Mouse (Mus musculus) forebrain, embryonic 10.5 days (tissue): Measurements from ENCODE around the gene Enpp7. TPM values are rescaled to one million over a fixed set of nuclear protein-coding genes. Genes with fewer than 3 reads are reported as not detected.

Experiments
- DNase-seq: peaks from one replicate; pipeline ENCODE4 v3.0.0-alpha.2; 2017; ENCODE audit warnings: low spot score; ENCODE audit errors: extremely low spot score
- H3K27ac ChIP-seq: fragments of 300-500 bp; sonication (generic); 2 replicates; pipeline ENCODE4 v1.5.1; 2016; ENCODE audit warnings: mild to moderate bottlenecking
- H3K27me3 ChIP-seq: fragments of 300-500 bp; sonication (generic); 2 replicates; pipeline ENCODE4 v1.6.1; 2016; ENCODE audit warnings: mild to moderate bottlenecking; ENCODE audit not compliant: poor library complexity, severe bottlenecking
- H3K36me3 ChIP-seq: fragments of 300-500 bp; sonication (generic); replicated peaks from 2 replicates; pipeline ENCODE4 v1.6.1; 2016; ENCODE audit warnings: mild to moderate bottlenecking, moderate library complexity
- H3K4me1 ChIP-seq: fragments of 300-500 bp; sonication (generic); 2 replicates; pipeline ENCODE4 v1.6.1; 2016
- H3K4me3 ChIP-seq: fragments of 300-500 bp; sonication (generic); 2 replicates; pipeline ENCODE4 v1.5.1; 2016; ENCODE audit warnings: mild to moderate bottlenecking, moderate library complexity
- H3K9me3 ChIP-seq: fragments of 300-500 bp; sonication (generic); 2 replicates; pipeline ENCODE4 v1.6.1; 2016; ENCODE audit warnings: mild to moderate bottlenecking, moderate library complexity
- WGBS: fragments of 180-500 bp; shearing (Covaris S2); methylation state at CpG from one replicate; pipeline ENCODE4 v1.1.7; 2016; 5-methylcytosine and 5-hydroxymethylcytosine counted together
- polyA plus RNA-seq: library from polyadenylated mRNA; unstranded; fragments of >200 nt; fragmentation: Nextera tagmentation; extraction: Ambion mirVana; gene quantifications from 2 replicates; pipeline ENCODE4 v1.2.1, GENCODE M21; 2016

The Enpp7 gene
- polyA plus RNA-seq, 1 experiment from 2014 or later: not detected

DNA sequence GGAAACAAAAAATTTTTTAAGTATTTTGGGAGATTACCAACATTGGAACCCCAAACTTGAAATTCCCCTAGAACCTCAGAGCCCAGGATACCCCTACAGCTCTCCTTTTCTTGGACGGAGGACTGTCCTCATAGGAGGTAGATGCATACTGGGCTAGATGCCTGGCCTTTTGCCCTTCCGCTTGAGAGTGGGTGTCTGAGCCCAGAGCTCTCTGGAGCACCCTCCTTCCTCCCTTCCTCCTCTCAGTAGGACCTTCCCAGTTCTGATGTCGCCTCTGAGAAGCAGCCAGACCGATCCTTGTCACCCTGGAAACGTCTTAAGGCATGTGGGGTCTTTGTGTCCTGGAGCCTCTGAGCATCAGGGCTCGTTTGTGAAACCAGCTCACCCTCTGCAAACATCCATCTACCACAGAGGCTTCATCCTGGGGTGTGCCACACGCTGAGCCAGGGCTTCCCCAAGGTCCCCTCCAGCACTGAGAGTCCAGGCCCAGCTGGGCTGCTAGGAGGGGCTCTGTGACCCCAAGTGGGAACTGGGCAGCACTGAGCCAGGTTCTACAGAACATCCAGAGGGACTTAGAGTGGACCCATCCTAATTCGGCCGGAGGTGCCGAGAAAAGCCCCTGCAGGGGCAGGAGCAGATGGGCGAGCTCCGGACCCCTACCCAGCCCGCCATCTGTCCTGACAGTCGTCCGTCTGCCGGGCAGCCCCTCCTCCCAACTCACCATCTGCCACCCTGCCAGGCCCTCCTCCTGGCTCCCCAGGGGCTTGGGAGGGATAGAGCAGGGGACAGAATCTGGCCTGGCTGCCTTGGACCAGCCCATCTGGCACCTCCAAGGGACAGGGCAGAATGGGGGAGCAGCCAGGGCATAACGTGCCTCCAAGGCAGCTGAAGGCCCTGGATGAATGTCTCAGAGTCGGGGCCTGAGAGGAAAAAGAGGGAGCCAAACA, 15.3 kb upstream of the Enpp7 start:
- peaks cover 28% of the 10 kb centered on the region for H3K4me1 ChIP-seq
- no peak overlapping the region for H3K4me3 ChIP-seq
- peak; percentile 27 for DNase-seq
- WGBS: 59% methylated on average over 18 of the region's 18 CpGs
- peak overlapping the region; percentile 61 for H3K27ac ChIP-seq
- no peaks in the 10 kb centered on the region for H3K36me3 ChIP-seq
- H3K27me3 ChIP-seq: peaks cover 67% of the 10 kb centered on the region
- H3K9me3 ChIP-seq: no peaks in the 10 kb centered on the region

- WGBS: 75% methylated on average over 7 of the region's 7 CpGs
- Histone ChIP-seq H3K27ac (0 out of 2 replicates have a peak overlapping the region, but pooled peaks have one; percentile 61), H3K4me1 (peaks cover 23% of the 10 kb centered on the region), H3K36me3 (no peaks in the 10 kb centered on the region), H3K27me3 (peaks cover 72% of the 10 kb centered on the region), H3K4me3 (no peak overlapping the region), H3K9me3 (no peaks in the 10 kb centered on the region)
- no peak for DNase-seq
Measured at GRCm38 (mm10) chr11:118974340-118974739, 13.6 kb upstream of the Enpp7 start.

GRCm38 (mm10) chr11:118975427-118975826, 12.6 kb upstream of the Enpp7 start:
- WGBS: 2% methylated on average over 10 of the region's 10 CpGs
- DNase-seq: peak; percentile 78
- no peaks in the 10 kb centered on the region for H3K36me3 ChIP-seq
- peaks cover 23% of the 10 kb centered on the region for H3K4me1 ChIP-seq
- no peaks in the 10 kb centered on the region for H3K9me3 ChIP-seq
- no peak overlapping the region for H3K27ac ChIP-seq
- peaks cover 70% of the 10 kb centered on the region for H3K27me3 ChIP-seq
- H3K4me3 ChIP-seq: peak overlapping the region; percentile 19; the same call in 1 of the 2 replicates

DNA sequence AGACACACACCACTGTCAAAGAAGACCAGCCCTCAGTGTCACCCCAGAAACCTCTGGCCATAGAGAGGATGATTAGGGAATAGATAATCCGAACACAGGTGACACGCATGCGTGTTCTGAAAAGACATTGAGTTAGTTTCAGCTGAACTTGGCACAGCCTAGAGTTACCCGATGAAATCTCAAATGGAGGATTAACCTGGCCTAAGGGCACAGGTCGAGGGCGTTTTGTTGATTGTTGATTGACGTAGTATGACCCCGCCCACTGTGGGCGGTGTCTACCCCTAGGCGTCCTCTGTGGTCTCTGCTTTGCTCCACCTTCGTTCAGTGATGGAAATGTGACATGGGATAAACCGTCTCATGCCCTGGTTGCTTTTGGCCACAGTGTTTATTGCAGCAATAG, 12.1 kb upstream of the Enpp7 start:
- DNase-seq: no peak
- Histone ChIP-seq H3K4me1 (peaks cover 26% of the 10 kb centered on the region), H3K27ac (no peak overlapping the region), H3K4me3 (peak overlapping the region; percentile 19; the same call in 1 of the 2 replicates), H3K27me3 (peaks cover 65% of the 10 kb centered on the region), H3K9me3 (no peaks in the 10 kb centered on the region), H3K36me3 (no peaks in the 10 kb centered on the region)
- WGBS: 19% methylated on average over 12 of the region's 12 CpGs

- no peak for DNase-seq
- no peaks in the 10 kb centered on the region for H3K9me3 ChIP-seq
- peaks cover 43% of the 10 kb centered on the region for H3K27me3 ChIP-seq
Measured at GRCm38 (mm10) chr11:118980388-118980787, 7.6 kb upstream of the Enpp7 start.

DNA sequence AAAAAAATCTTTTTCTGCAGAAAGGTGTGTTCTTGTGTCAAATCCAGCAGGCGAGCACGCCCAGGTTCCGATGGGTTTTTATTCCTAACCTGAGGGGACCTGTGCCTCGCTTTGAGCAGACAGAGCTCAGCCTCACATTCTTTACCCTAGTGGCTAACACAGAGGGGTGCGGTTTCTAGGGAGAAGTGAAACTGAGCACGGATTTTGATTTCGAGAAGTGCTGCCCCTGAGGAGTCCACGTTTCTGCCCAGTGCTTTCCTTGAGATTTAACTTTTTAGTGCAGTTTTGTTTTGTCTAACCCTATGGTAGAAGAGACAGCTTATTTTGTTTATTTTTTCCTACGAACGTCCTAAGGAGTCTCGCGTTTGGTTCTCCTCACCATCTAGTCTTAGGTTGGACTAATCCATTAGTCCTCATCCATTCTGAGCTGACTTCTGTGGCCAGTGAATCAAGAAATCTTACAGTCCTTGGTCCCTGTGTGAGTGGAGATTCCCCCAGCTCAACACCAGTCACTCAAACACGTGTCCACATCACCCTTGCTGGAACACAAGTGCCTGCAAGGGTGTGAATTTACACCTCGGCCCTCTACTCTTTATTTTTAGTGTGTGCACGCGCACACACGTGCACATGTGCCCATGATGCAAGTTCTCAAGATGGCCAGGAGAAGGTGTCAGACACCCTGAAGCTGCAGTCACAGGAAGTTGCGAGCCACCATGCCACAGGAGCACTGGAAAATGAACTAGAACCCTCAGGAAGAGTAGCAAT, 6.8 kb upstream of the Enpp7 start:
- 71% methylated on average over 18 of the region's 18 CpGs for WGBS
- Histone ChIP-seq H3K36me3 (no peaks in the 10 kb centered on the region), H3K9me3 (no peaks in the 10 kb centered on the region), H3K27me3 (peaks cover 40% of the 10 kb centered on the region), H3K4me3 (no peak overlapping the region), H3K27ac (no peak overlapping the region), H3K4me1 (peaks cover 12% of the 10 kb centered on the region)
- DNase-seq: no peak

More at GRCm38 (mm10) chr11:118980388-118980787, 7.6 kb upstream of the Enpp7 start:
- WGBS: 88% methylated on average over 2 of the region's 2 CpGs
- no peaks in the 10 kb centered on the region for H3K36me3 ChIP-seq
- H3K27ac ChIP-seq: no peak overlapping the region
- no peak overlapping the region for H3K4me3 ChIP-seq
- peaks cover 16% of the 10 kb centered on the region for H3K4me1 ChIP-seq

GRCm38 (mm10) chr11:118982593-118983113, 5.3 kb upstream of the Enpp7 start:
- no peaks in the 10 kb centered on the region for H3K36me3 ChIP-seq

GRCm38 (mm10) chr11:118985571-118985970, 2.4 kb upstream of the Enpp7 start:
- Histone ChIP-seq H3K27me3 (peaks cover 18% of the 10 kb centered on the region), H3K36me3 (no peaks in the 10 kb centered on the region), H3K4me1 (peaks cover 12% of the 10 kb centered on the region), H3K9me3 (no peaks in the 10 kb centered on the region), H3K4me3 (no peak overlapping the region), H3K27ac (no peak overlapping the region)
- WGBS: 56% methylated on average over 5 of the region's 5 CpGs
- DNase-seq: no peak

More at GRCm38 (mm10) chr11:118982593-118983113, 5.3 kb upstream of the Enpp7 start:
- Histone ChIP-seq H3K4me1 (peaks cover 12% of the 10 kb centered on the region), H3K27me3 (peaks cover 38% of the 10 kb centered on the region), H3K9me3 (no peaks in the 10 kb centered on the region), H3K27ac (no peak overlapping the region), H3K4me3 (no peak overlapping the region)
- DNase-seq: no peak
- 50% methylated on average over 12 of the region's 12 CpGs for WGBS

DNA sequence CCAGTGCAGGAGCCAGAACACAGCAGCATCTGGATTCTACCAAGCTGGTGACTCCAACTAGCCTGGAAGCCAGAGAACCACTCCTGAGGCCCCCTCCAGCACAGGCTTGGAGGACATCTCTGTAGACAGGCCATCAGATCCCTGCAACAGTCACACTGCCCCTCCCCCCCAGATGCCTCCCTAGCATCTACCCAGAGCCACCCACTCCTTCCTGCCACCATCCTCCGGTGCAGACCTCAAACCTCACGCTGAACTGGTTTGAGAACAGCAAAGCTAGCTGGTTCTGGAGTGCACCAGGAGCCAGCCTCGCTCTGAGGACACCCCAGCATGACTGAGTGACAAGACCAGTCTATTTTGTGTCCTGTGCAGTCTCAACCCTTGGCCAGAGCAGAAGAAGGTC, 4.8 kb downstream of the Enpp7 start:
- Histone ChIP-seq H3K4me1 (peaks cover 10% of the 10 kb centered on the region), H3K9me3 (no peaks in the 10 kb centered on the region), H3K36me3 (no peaks in the 10 kb centered on the region), H3K27me3 (peaks cover 49% of the 10 kb centered on the region), H3K4me3 (no peak overlapping the region), H3K27ac (no peak overlapping the region)
- no peak for DNase-seq
- 80% methylated on average over 3 of the region's 3 CpGs for WGBS

- 43% methylated on average over 4 of the region's 4 CpGs for WGBS
- DNase-seq: no peak
- H3K27me3 ChIP-seq: peaks cover 76% of the 10 kb centered on the region
- H3K4me1 ChIP-seq: peaks cover 31% of the 10 kb centered on the region
- H3K27ac ChIP-seq: peak overlapping the region; percentile 32; the same call in 1 of the 2 replicates
- no peak overlapping the region for H3K4me3 ChIP-seq
- H3K36me3 ChIP-seq: no peaks in the 10 kb centered on the region
- H3K9me3 ChIP-seq: no peaks in the 10 kb centered on the region
Measured at GRCm38 (mm10) chr11:118995448-118995847, 7.5 kb downstream of the Enpp7 start.

DNA sequence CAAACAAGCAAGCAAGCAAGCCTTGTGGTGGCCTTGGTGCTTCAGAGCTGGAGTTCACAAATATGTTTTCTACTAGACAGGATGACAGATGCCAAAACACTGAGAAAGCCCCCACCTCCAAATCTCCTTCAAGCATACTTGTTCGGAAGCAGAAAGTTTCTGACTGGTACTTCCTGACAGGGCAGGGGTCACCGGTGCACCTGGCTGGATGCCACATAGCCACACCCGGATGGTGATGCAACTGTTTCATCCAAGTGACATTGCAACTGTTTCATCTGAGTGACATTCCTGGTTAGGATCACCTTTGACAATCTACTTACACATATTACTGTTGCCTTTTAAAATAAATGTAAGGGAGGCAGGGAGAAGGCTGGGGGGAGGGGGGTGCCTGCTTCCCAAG, 9.2 kb downstream of the Enpp7 start:
- Histone ChIP-seq H3K27ac (no peak overlapping the region), H3K36me3 (no peaks in the 10 kb centered on the region), H3K4me3 (no peak overlapping the region), H3K9me3 (peaks cover 4% of the 10 kb centered on the region; the same call in 1 of the 2 replicates), H3K4me1 (peaks cover 31% of the 10 kb centered on the region), H3K27me3 (peaks cover 92% of the 10 kb centered on the region)
- DNase-seq: no peak
- 86% methylated on average over 3 of the region's 3 CpGs for WGBS

- DNase-seq: peak; percentile 95
- peak overlapping the region; percentile 72 for H3K27ac ChIP-seq
- WGBS: 6% methylated on average over 30 of the region's 30 CpGs
- peaks cover 89% of the 10 kb centered on the region for H3K27me3 ChIP-seq
- peak overlapping the region; percentile 43 for H3K4me3 ChIP-seq
- no peaks in the 10 kb centered on the region for H3K36me3 ChIP-seq
- peaks cover 4% of the 10 kb centered on the region; the same call in 1 of the 2 replicates for H3K9me3 ChIP-seq
- H3K4me1 ChIP-seq: peaks cover 26% of the 10 kb centered on the region
Measured at GRCm38 (mm10) chr11:118998540-118999265, 10.7 kb downstream of the Enpp7 start.
